Mouse (Mus musculus): ENCODE results near the gene Tmed8. TPM values are rescaled to one million over a fixed set of nuclear protein-coding genes. Genes with fewer than 3 reads are reported as not detected.

Gene Tmed8
- polyA plus RNA-seq, 1 experiment from 2014 or later, result 3.8 TPM

DNA sequence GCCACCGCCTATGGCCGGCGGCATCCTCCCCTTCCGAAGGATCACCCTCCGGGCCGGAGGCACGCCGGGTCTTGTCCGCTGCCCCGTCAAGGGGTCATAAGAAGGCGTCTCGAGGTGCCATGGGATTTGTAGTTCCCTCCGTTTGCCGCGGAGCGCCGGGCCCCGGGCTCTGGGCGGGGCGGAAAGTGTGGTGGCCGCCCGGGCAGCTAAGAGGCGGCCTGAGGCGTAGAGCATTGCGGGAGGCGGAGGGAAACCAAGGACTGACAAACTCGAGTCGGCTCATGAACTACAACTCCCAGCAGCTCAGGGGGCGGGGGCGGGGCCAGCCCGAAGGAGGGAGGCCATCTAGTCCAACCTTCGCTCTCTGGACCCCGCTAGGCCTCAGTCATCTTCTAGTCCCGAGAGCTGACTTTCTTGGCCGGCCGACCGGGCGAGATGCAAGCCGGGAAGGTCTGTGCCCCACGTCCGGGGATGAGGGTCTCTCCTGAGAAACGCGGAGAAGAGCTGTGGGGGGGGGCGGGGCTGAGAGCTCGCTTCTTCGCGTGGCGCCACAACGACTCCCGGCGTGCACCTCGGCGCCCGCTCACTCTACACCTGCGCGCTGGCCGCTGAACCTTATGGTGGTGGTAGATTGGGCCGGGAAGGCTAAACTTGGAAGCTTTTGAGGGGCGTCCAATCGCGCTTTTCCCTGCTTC lies 52.7 kb downstream of the Tmed8 start, which contains the start of gene Pomt2:
Pomt2 (minus strand) TSS at position 574 of the 695 bp plus-strand sequence.
- DNase-seq (ENCODE audit: low spot score) (peak; percentile 97), ATAC-seq (peak; percentile 97)
- peak within 1 kb of the TSS; percentile 82 for H3K4me3 ChIP-seq (ENCODE audit: low read depth, low read length)
- H3K4me2 ChIP-seq (ENCODE audit: low read length), result peak within 1 kb of the TSS; percentile 76
- peaks cover 5% of the 10 kb centered on the region; the same call in 1 of the 2 replicates for H3K4me1 ChIP-seq (ENCODE audit: control insufficient read depth, insufficient read depth, low read length)
- no peaks in the 10 kb centered on the region for H3K27me3 ChIP-seq (replicated peaks; ENCODE audit: control insufficient read depth, insufficient read depth, low read length)
- peaks cover 5% of the 10 kb centered on the region; the same call in 1 of the 2 replicates for H3K9me3 ChIP-seq (replicated peaks; ENCODE audit: control insufficient read depth, low read length)
- H3K36me3 ChIP-seq (ENCODE audit: control insufficient read depth, insufficient read depth, low read length), result no peaks in the 10 kb centered on the region
- H3K27ac ChIP-seq (ENCODE audit: low read depth, low read length), result peak within 1 kb of the TSS; percentile 97
- peak within 1 kb of the TSS; percentile 82 for H3K9ac ChIP-seq (ENCODE audit: low read length)
- WGBS, result under 1% methylated on average over 59 of the region's 61 CpGs

DNA sequence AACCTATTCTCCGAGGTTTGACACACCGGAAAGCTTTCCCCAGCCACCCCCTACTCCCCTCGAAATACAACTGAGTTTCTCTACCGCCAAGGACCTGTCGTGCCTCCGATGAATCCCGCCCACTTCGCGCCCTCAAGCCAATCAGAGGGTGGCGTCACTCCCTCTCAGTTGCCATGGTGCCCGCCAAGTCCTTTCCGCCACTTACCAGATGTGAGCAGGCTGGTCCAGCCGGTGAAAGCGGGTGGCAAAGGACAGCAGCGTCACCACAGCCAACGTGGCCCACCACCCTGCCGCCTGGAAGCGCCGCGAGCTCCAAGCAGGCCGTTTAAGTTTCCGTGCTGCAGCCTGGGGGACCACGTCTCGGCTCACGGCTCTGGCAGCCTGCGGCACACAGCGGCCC lies 53.3 kb downstream of the Tmed8 start, which contains the start of gene Gstz1:
Gstz1 (plus strand) TSS at position 200 of the 400 bp plus-strand sequence.
- Histone ChIP-seq H3K4me3 (ENCODE audit: low read depth, low read length) (peak within 1 kb of the TSS; percentile 82), H3K9ac (ENCODE audit: low read length) (peak within 1 kb of the TSS; percentile 82), H3K4me1 (ENCODE audit: control insufficient read depth, insufficient read depth, low read length) (peaks cover 5% of the 10 kb centered on the region; the same call in 1 of the 2 replicates), H3K27ac (ENCODE audit: low read depth, low read length) (peak within 1 kb of the TSS; percentile 97), H3K36me3 (ENCODE audit: control insufficient read depth, insufficient read depth, low read length) (no peaks in the 10 kb centered on the region), H3K27me3 (replicated peaks; ENCODE audit: control insufficient read depth, insufficient read depth, low read length) (no peaks in the 10 kb centered on the region), H3K4me2 (ENCODE audit: low read length) (peak within 1 kb of the TSS; percentile 76), H3K9me3 (replicated peaks; ENCODE audit: control insufficient read depth, low read length) (peaks cover 5% of the 10 kb centered on the region; the same call in 1 of the 2 replicates)
- ATAC-seq, result peak; percentile 87
- WGBS, result under 1% methylated on average over 27 of the region's 27 CpGs
- DNase-seq (ENCODE audit: low spot score), result peak; percentile 94

DNA sequence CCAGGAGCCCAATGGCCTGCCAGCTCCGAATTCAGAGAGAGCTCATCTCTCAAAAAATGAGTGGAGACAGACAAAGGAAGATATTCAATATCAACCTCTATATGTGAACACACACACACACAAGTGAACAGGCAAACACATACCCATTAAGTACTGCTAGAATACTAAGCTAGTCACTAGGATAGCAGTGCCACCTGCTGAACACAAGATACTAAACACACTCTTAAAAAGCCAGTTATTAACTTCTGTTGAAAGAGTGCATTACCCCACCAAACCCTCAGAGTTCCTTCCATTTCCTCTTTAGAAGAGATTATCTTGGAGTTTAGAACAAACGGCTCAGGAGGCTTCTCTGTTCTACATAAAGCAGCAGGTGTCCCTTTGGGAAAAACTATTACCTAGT lies 58.1 kb downstream of the Tmed8 start:
- Histone ChIP-seq H3K4me3 (ENCODE audit: low read depth, low read length) (no peak overlapping the region), H3K27me3 (replicated peaks; ENCODE audit: control insufficient read depth, insufficient read depth, low read length) (no peaks in the 10 kb centered on the region), H3K4me2 (ENCODE audit: low read length) (no peak overlapping the region), H3K4me1 (ENCODE audit: control insufficient read depth, insufficient read depth, low read length) (no peaks in the 10 kb centered on the region), H3K36me3 (ENCODE audit: control insufficient read depth, insufficient read depth, low read length) (0 out of 2 replicates have a peak, but pooled peaks cover 3% of the 10 kb centered on the region), H3K9ac (ENCODE audit: low read length) (no peak overlapping the region), H3K27ac (ENCODE audit: low read depth, low read length) (no peak overlapping the region), H3K9me3 (replicated peaks; ENCODE audit: control insufficient read depth, low read length) (no peaks in the 10 kb centered on the region)
- DNase-seq (ENCODE audit: low spot score) (no peak), ATAC-seq (no peak)
- 72% methylated on average over 2 of the region's 2 CpGs for WGBS

GRCm38 (mm10) chr12:87138768-87139167 lies 61.5 kb downstream of the Tmed8 start:
- Histone ChIP-seq H3K27me3 (replicated peaks; ENCODE audit: control insufficient read depth, insufficient read depth, low read length) (no peaks in the 10 kb centered on the region), H3K36me3 (ENCODE audit: control insufficient read depth, insufficient read depth, low read length) (0 out of 2 replicates have a peak, but pooled peaks cover 3% of the 10 kb centered on the region), H3K27ac (ENCODE audit: low read depth, low read length) (0 out of 2 replicates have a peak overlapping the region, but pooled peaks have one; percentile 4), H3K4me3 (ENCODE audit: low read depth, low read length) (no peak overlapping the region), H3K4me1 (ENCODE audit: control insufficient read depth, insufficient read depth, low read length) (no peaks in the 10 kb centered on the region), H3K9me3 (replicated peaks; ENCODE audit: control insufficient read depth, low read length) (no peaks in the 10 kb centered on the region), H3K9ac (ENCODE audit: low read length) (no peak overlapping the region), H3K4me2 (ENCODE audit: low read length) (no peak overlapping the region)
- 47% methylated on average over 2 of the region's 2 CpGs for WGBS
- DNase-seq (ENCODE audit: low spot score), result peak; percentile 19
- no peak for ATAC-seq

- Histone ChIP-seq H3K4me3 (ENCODE audit: low read depth, low read length) (no peak overlapping the region), H3K27ac (ENCODE audit: low read depth, low read length) (peak overlapping the region; percentile 30; the same call in 1 of the 2 replicates), H3K36me3 (ENCODE audit: control insufficient read depth, insufficient read depth, low read length) (0 out of 2 replicates have a peak, but pooled peaks cover 3% of the 10 kb centered on the region), H3K4me2 (ENCODE audit: low read length) (no peak overlapping the region), H3K9me3 (replicated peaks; ENCODE audit: control insufficient read depth, low read length) (no peaks in the 10 kb centered on the region), H3K4me1 (ENCODE audit: control insufficient read depth, insufficient read depth, low read length) (no peaks in the 10 kb centered on the region), H3K9ac (ENCODE audit: low read length) (no peak overlapping the region), H3K27me3 (replicated peaks; ENCODE audit: control insufficient read depth, insufficient read depth, low read length) (no peaks in the 10 kb centered on the region)
- 51% methylated on average over 2 of the region's 2 CpGs for WGBS
- DNase-seq (ENCODE audit: low spot score) (peak; percentile 46), ATAC-seq (peak; percentile 34; the same call in 1 of the 2 replicates)
Measured at GRCm38 (mm10) chr12:87138342-87138701, 61.9 kb downstream of the Tmed8 start.

- 67% methylated on average over 15 of the region's 15 CpGs for WGBS
- H3K4me3 ChIP-seq (ENCODE audit: low read depth, low read length), result no peak overlapping the region
- H3K9me3 ChIP-seq (replicated peaks; ENCODE audit: control insufficient read depth, low read length), result no peaks in the 10 kb centered on the region
- no peak overlapping the region for H3K9ac ChIP-seq (ENCODE audit: low read length)
- H3K4me2 ChIP-seq (ENCODE audit: low read length), result no peak overlapping the region
- peak overlapping the region; percentile 30; the same call in 1 of the 2 replicates for H3K27ac ChIP-seq (ENCODE audit: low read depth, low read length)
- H3K27me3 ChIP-seq (replicated peaks; ENCODE audit: control insufficient read depth, insufficient read depth, low read length), result no peaks in the 10 kb centered on the region
- DNase-seq (ENCODE audit: low spot score) (no peak), ATAC-seq (peak; percentile 61; the same call in 1 of the 2 replicates)
- 0 out of 2 replicates have a peak, but pooled peaks cover 5% of the 10 kb centered on the region for H3K36me3 ChIP-seq (ENCODE audit: control insufficient read depth, insufficient read depth, low read length)
- H3K4me1 ChIP-seq (ENCODE audit: control insufficient read depth, insufficient read depth, low read length), result no peaks in the 10 kb centered on the region
Measured at GRCm38 (mm10) chr12:87137439-87138341, 62.6 kb downstream of the Tmed8 start.

GRCm38 (mm10) chr12:87132784-87133183 lies 67.5 kb downstream of the Tmed8 start:
- DNase-seq (ENCODE audit: low spot score), result no peak
- no peaks in the 10 kb centered on the region for H3K9me3 ChIP-seq (replicated peaks; ENCODE audit: control insufficient read depth, low read length)
- no peak for ATAC-seq
- no peaks in the 10 kb centered on the region for H3K27me3 ChIP-seq (replicated peaks; ENCODE audit: control insufficient read depth, insufficient read depth, low read length)
- H3K9ac ChIP-seq (ENCODE audit: low read length), result no peak overlapping the region
- no peak overlapping the region for H3K4me3 ChIP-seq (ENCODE audit: low read depth, low read length)
- H3K4me2 ChIP-seq (ENCODE audit: low read length), result no peak overlapping the region
- H3K36me3 ChIP-seq (ENCODE audit: control insufficient read depth, insufficient read depth, low read length), result peaks cover 24% of the 10 kb centered on the region
- WGBS, result 95% methylated on average over 9 of the region's 9 CpGs
- no peak overlapping the region for H3K27ac ChIP-seq (ENCODE audit: low read depth, low read length)
- H3K4me1 ChIP-seq (ENCODE audit: control insufficient read depth, insufficient read depth, low read length), result peaks cover 3% of the 10 kb centered on the region; the same call in 1 of the 2 replicates

DNA sequence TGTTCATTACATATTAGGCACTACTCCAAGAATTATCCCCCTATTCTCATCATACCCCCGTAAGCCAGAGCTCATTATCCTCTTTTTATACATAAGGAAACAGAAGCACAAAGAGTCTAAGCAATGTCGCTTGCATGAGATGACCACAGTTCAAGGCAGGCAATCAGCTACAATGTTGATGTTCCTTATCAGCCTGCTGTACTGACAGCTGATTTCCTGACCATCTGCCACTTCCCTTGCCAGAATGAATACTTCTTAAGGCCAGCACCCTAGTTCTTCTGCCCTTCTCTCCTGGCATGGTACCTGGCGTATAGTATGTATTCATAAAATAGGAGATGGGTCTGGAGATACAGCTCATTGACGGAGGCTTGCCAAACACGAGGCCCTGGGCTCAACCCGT lies 68.0 kb downstream of the Tmed8 start:
- H3K27me3 ChIP-seq (replicated peaks; ENCODE audit: control insufficient read depth, insufficient read depth, low read length), result no peaks in the 10 kb centered on the region
- peaks cover 3% of the 10 kb centered on the region; the same call in 1 of the 2 replicates for H3K4me1 ChIP-seq (ENCODE audit: control insufficient read depth, insufficient read depth, low read length)
- H3K9me3 ChIP-seq (replicated peaks; ENCODE audit: control insufficient read depth, low read length), result no peaks in the 10 kb centered on the region
- no peak overlapping the region for H3K9ac ChIP-seq (ENCODE audit: low read length)
- WGBS, result 85% methylated on average over 6 of the region's 6 CpGs
- H3K36me3 ChIP-seq (ENCODE audit: control insufficient read depth, insufficient read depth, low read length), result peaks cover 27% of the 10 kb centered on the region
- H3K27ac ChIP-seq (ENCODE audit: low read depth, low read length), result no peak overlapping the region
- no peak overlapping the region for H3K4me2 ChIP-seq (ENCODE audit: low read length)
- H3K4me3 ChIP-seq (ENCODE audit: low read depth, low read length), result no peak overlapping the region
- ATAC-seq, result no peak
- DNase-seq (ENCODE audit: low spot score), result no peak
